Mouse (Mus musculus): ENCODE results near the gene Grin2c. TPM values are rescaled to one million over a fixed set of nuclear protein-coding genes. Genes with fewer than 3 reads are reported as not detected.
A peak's percentile ranks its signal among the peaks of the same experiment; 100 is the strongest.

Grin2c gene
- polyA plus RNA-seq, 1 experiment, result not detected

DNA sequence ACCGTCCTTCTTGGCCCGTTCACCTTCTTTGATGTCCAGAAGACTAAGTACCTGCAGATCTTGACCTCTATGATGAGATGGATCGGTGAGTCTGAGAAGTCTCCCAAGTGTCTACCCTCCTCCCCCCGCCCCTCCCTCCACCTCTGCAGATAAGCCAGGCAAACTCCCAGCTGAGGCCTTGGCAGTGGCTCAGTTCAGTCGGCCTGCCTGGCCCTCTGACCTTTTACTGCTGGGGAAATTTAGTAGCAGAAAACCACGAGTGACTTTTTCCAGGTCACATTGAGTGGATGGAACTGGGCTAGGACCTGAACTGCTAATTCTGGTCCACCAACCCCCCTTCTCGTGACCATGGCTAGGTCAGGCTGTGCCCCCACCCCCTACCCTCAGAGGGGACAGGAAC lies 38.6 kb downstream of the Grin2c start:
- Histone ChIP-seq H3K27me3 (replicated peaks) (peaks cover 2% of the 10 kb centered on the region), H3K4me3 (replicated peaks) (no peak overlapping the region), H3K4me1 (peaks cover 90% of the 10 kb centered on the region), H3K36me3 (replicated peaks; ENCODE audit: low read length) (peaks cover 83% of the 10 kb centered on the region), H3K9me3 (no peaks in the 10 kb centered on the region)
- TF ChIP-seq GATA1 (IDR thresholded peaks at IDR 0.05; ENCODE audit: borderline replicate concordance, low read length) (no peak), FLI1 (IDR thresholded peaks at IDR 0.05; ENCODE audit: low read length) (no peak)

DNA sequence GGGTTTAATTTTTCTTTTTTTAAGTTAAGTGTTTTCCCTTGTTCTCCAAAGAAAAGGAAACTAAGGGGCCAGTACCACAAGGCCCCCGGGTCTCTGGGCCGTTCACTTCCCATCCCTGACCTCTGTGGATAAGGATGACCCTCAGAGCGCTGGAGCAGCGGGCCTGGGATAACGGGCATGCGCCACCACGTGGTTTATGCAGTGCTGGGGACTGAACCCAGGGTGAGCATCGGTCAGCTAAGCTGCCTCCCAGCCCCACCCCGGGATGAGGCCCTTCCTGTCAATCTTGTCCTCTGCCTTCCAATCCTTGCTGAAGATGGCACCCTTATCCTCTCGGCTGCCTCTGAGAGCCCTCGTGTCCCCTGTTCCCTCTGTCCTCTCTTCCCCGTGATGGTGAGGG lies 39.4 kb downstream of the Grin2c start:
- Histone ChIP-seq H3K36me3 (replicated peaks; ENCODE audit: low read length) (peaks cover 80% of the 10 kb centered on the region), H3K4me1 (peaks cover 92% of the 10 kb centered on the region), H3K4me3 (replicated peaks) (peak overlapping the region; percentile 55), H3K27me3 (replicated peaks) (no peaks in the 10 kb centered on the region), H3K9me3 (no peaks in the 10 kb centered on the region)
- TF ChIP-seq GATA1 (IDR thresholded peaks at IDR 0.05; ENCODE audit: borderline replicate concordance, low read length) (no peak), FLI1 (IDR thresholded peaks at IDR 0.05; ENCODE audit: low read length) (no peak)

DNA sequence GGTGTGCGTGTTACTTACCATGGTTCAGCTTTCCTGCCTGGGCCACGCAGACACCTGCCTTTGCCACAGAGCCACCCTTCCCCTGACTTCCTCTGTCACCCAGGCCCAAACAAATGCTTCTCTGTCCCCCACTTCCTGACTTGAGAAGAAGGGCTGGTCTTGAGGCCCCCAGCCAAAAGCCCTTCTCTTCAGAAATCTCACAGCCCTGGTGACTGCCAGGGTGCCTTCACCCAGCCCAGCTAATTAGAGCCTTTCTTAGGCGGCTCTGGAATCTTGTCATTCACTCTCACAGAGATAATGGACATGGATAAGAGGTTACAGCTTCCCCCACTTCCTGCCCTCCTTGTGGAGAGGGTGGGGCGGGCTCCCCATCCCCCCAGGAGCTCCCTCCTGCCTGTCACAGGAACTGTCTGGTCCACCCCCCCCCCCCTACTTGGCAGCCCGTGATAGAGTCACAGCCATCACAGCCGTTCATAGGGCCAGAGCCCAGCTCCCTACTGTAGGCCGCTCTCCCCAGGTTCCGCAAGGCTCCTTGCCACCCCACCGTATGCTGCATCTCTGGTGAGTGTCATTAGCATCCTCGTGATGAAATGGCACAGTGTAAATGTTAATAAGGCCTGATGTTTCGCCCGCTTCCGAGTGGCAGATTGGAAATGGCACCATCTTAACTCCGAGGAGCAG lies 40.1 kb downstream of the Grin2c start:
- Histone ChIP-seq H3K27me3 (replicated peaks) (no peaks in the 10 kb centered on the region), H3K36me3 (replicated peaks; ENCODE audit: low read length) (peaks cover 81% of the 10 kb centered on the region)

DNA sequence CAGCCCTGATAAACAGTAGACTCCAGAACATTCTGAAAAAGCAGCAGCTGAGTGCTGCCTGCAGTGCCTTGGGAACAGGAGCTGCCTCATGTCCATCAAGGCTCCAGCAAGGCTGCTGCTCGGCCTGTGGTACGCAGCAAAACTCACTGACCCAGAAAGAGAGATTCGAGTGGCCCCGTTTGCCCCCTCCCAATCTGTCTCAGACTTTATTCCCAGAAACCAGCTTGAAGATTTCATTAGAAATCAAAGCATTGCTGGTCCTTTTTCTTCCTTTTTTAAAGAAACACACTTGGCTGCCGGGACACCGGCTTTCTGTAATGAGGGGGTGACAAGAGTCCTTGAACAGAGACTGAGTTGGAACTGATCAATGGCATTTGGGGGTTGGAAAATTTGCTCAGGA lies 41.7 kb downstream of the Grin2c start:
- Histone ChIP-seq H3K9me3 (no peaks in the 10 kb centered on the region), H3K36me3 (replicated peaks; ENCODE audit: low read length) (peaks cover 84% of the 10 kb centered on the region), H3K4me3 (replicated peaks) (no peak overlapping the region), H3K4me1 (peaks cover 75% of the 10 kb centered on the region), H3K27me3 (replicated peaks) (no peaks in the 10 kb centered on the region)
- TF ChIP-seq FLI1 (IDR thresholded peaks at IDR 0.05; ENCODE audit: low read length), result no peak

More for the DNA sequence above, 40.1 kb downstream of the Grin2c start:
- no peak for TF ChIP-seq FLI1 (IDR thresholded peaks at IDR 0.05; ENCODE audit: low read length)
- no peak for TF ChIP-seq GATA1 (IDR thresholded peaks at IDR 0.05; ENCODE audit: borderline replicate concordance, low read length)
- Histone ChIP-seq H3K4me3 (replicated peaks) (no peak overlapping the region), H3K4me1 (peaks cover 91% of the 10 kb centered on the region), H3K9me3 (no peaks in the 10 kb centered on the region)

DNA sequence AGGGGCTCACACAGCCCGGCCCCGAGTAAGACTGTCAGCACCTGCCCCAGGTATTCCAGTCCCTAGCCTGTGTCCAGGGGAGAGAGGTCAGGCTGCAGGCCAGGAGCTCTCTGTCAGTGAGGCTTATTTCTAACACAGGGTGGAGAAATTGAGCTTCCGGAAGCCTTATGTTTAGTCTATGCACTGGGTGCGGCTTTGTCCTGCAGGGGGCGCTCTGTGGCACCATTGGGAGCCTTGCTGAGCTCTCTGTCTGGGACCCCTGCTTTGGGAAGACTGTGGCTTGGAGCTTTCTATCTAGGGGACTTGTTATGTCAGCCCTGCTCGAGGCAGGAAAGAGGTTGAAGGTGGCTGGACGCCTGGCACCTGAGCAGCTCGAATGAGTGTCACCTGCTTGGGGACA lies 42.2 kb downstream of the Grin2c start:
- no peak for TF ChIP-seq GATA1 (IDR thresholded peaks at IDR 0.05; ENCODE audit: borderline replicate concordance, low read length)
- TF ChIP-seq FLI1 (IDR thresholded peaks at IDR 0.05; ENCODE audit: low read length), result no peak
- Histone ChIP-seq H3K4me3 (replicated peaks) (no peak overlapping the region), H3K27me3 (replicated peaks) (no peaks in the 10 kb centered on the region), H3K9me3 (no peaks in the 10 kb centered on the region), H3K4me1 (peaks cover 70% of the 10 kb centered on the region), H3K36me3 (replicated peaks; ENCODE audit: low read length) (peaks cover 84% of the 10 kb centered on the region)

DNA sequence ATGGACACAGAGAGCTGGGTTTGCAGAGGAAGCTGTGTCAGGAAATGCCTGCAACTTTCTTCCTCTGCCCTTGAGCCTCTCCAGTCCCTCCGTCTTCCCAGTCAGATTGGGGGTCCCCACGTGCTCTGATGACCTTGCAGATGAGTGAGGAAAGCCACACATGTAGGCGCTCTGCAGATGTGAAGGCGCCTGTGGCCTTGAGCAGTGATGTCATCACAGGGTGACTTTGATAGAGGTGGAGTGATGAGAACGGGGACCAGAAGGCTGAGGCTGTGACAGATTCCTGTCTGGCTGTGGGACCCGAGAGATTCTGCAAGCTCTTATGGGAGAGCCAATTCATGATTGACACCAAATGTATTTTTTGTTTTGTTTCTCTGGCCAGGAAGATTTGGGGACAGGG lies 43.2 kb downstream of the Grin2c start:
- Histone ChIP-seq H3K4me1 (peaks cover 70% of the 10 kb centered on the region), H3K36me3 (replicated peaks; ENCODE audit: low read length) (peaks cover 81% of the 10 kb centered on the region)
- TF ChIP-seq FLI1 (IDR thresholded peaks at IDR 0.05; ENCODE audit: low read length) (no peak), GATA1 (IDR thresholded peaks at IDR 0.05; ENCODE audit: borderline replicate concordance, low read length) (no peak)

DNA sequence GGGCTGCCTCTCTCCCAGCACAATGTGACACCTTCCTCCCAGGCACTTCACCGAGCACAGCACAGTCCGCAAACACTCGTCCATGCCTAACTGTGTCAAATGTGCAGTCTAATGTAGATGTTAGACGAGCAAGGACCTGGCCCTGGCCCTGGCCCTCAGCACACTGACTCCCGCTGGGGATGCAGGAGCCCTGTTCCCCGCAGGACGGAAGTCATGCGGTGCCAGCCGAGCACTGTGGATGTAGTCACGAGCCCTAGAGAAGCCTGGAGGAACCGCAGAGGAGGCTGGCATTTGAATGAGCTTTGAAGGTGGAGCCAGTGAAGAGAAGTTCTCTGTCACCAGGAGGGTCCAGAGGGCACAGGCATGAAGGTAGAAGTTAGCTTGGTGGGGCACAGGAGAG lies 43.6 kb downstream of the Grin2c start:
- H3K36me3 ChIP-seq (replicated peaks; ENCODE audit: low read length), result peaks cover 81% of the 10 kb centered on the region
- no peaks in the 10 kb centered on the region for H3K9me3 ChIP-seq
- H3K4me1 ChIP-seq, result peaks cover 70% of the 10 kb centered on the region

More for the DNA sequence above, 43.2 kb downstream of the Grin2c start:
- Histone ChIP-seq H3K9me3 (no peaks in the 10 kb centered on the region), H3K4me3 (replicated peaks) (no peak overlapping the region), H3K27me3 (replicated peaks) (no peaks in the 10 kb centered on the region)

DNA sequence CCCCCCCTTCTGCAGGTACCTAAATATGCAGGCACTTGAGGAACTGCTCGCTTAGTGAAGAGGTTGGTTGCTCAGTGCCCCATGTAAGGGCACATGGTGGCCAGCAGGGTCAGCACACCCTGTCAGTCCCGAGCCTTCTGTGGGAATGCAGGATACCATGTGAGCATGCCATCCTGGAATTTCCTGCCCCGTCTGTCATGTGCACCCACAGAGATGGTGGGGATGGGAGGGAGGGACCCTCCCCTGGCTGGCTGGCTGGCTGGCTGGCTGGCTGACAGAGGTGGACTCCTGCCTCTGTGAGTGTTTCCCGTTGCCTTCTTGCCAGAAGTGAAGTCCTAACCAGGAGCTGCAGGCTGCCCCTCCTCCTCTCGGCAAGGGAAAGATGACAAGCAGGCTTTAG lies 44.5 kb downstream of the Grin2c start:
- Histone ChIP-seq H3K4me3 (replicated peaks) (peak overlapping the region; percentile 8), H3K27me3 (replicated peaks) (no peaks in the 10 kb centered on the region), H3K4me1 (peaks cover 70% of the 10 kb centered on the region), H3K36me3 (replicated peaks; ENCODE audit: low read length) (peaks cover 80% of the 10 kb centered on the region), H3K9me3 (no peaks in the 10 kb centered on the region)
- TF ChIP-seq FLI1 (IDR thresholded peaks at IDR 0.05; ENCODE audit: low read length) (no peak), GATA1 (IDR thresholded peaks at IDR 0.05; ENCODE audit: borderline replicate concordance, low read length) (no peak)

More for the DNA sequence above, 43.6 kb downstream of the Grin2c start:
- no peaks in the 10 kb centered on the region for H3K27me3 ChIP-seq (replicated peaks)
- peak overlapping the region; percentile 59 for H3K4me3 ChIP-seq (replicated peaks)
- TF ChIP-seq FLI1 (IDR thresholded peaks at IDR 0.05; ENCODE audit: low read length) (no peak), GATA1 (IDR thresholded peaks at IDR 0.05; ENCODE audit: borderline replicate concordance, low read length) (no peak)

DNA sequence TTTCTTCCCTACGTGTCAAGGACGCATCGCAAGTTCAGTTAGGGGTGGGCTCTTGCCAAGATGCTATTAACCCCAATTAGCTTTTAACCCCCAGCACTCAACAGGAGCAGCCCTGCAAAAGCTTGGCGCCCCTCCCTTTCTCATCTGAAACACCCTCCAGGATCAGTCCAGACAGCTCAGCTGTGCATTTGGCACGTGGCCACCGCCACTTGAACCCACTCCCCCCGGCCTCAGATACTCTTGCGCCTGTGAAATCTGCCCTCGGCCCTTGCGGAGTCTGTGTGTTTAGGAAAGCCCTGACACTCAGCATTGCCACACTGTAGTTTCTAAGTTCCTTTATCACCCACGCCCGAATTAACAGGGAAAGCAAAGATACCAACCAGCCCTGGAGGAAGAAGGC lies 45.0 kb downstream of the Grin2c start:
- Histone ChIP-seq H3K4me3 (replicated peaks) (no peak overlapping the region), H3K36me3 (replicated peaks; ENCODE audit: low read length) (peaks cover 81% of the 10 kb centered on the region), H3K4me1 (peaks cover 70% of the 10 kb centered on the region), H3K27me3 (replicated peaks) (no peaks in the 10 kb centered on the region), H3K9me3 (no peaks in the 10 kb centered on the region)
- TF ChIP-seq FLI1 (IDR thresholded peaks at IDR 0.05; ENCODE audit: low read length) (no peak), GATA1 (IDR thresholded peaks at IDR 0.05; ENCODE audit: borderline replicate concordance, low read length) (no peak)

DNA sequence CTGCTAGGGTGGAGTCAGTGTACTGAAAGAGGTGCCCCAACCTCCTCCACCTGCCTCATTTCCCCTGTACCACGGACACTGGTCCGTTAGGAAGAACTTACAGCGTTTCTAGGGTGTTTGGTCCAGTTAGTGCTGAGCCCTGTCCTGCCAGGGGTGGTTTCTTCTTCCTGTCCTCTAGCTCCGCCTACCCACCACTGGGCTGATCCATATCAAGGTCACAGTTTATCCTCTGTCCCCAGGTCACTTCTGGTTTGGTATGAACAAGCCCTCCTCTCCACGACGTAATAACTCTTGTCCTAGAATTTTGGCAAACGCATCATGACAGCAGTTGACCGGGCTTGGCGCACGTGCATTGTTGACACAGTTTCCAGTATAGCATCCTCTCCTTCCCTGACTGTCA lies 47.4 kb downstream of the Grin2c start:
- TF ChIP-seq FLI1 (IDR thresholded peaks at IDR 0.05; ENCODE audit: low read length), result no peak
- no peak for TF ChIP-seq GATA1 (IDR thresholded peaks at IDR 0.05; ENCODE audit: borderline replicate concordance, low read length)
- Histone ChIP-seq H3K4me1 (peaks cover 52% of the 10 kb centered on the region), H3K36me3 (replicated peaks; ENCODE audit: low read length) (peaks cover 78% of the 10 kb centered on the region), H3K9me3 (no peaks in the 10 kb centered on the region), H3K4me3 (replicated peaks) (no peak overlapping the region), H3K27me3 (replicated peaks) (no peaks in the 10 kb centered on the region)
